Mouse (Mus musculus): ENCODE results near the gene C1qc.

The C1qc gene

GRCm38 (mm10) chr4:136895861-136896260, 3.0 kb upstream of the C1qc start:
- in situ Hi-C loops (cut with MboI) = no loop called here

GRCm38 (mm10) chr4:136894821-136895220, 2.0 kb upstream of the C1qc start:
- in situ Hi-C loops (cut with MboI) = no loop called here

- in situ Hi-C loops (cut with MboI) = no loop called here
Measured at GRCm38 (mm10) chr4:136893691-136894543, 1.1 kb upstream of the C1qc start.

GRCm38 (mm10) chr4:136892371-136892770, 494 bp downstream of the C1qc start:
- in situ Hi-C loops (cut with MboI) = no loop called here

GRCm38 (mm10) chr4:136891115-136891514, 1.8 kb downstream of the C1qc start:
- in situ Hi-C loops (cut with MboI) = no loop called here

- in situ Hi-C loops (cut with MboI) = no loop called here
Measured at GRCm38 (mm10) chr4:136889981-136890380, 2.9 kb downstream of the C1qc start.

- in situ Hi-C loops (cut with MboI) = no loop called here
Measured at GRCm38 (mm10) chr4:136887714-136888113, 5.2 kb downstream of the C1qc start.

GRCm38 (mm10) chr4:136886101-136886500, 6.8 kb downstream of the C1qc start, which contains the start of gene C1qb:
Gene C1qb (minus strand): TSS chr4:136886187.
- in situ Hi-C loops (cut with MboI) = no loop called here

- in situ Hi-C loops (cut with MboI) = no loop called here
Measured at GRCm38 (mm10) chr4:136878601-136879000, 14.3 kb downstream of the C1qc start.

GRCm38 (mm10) chr4:136878171-136878570, 14.7 kb downstream of the C1qc start:
- in situ Hi-C loops (cut with MboI) = no loop called here

- in situ Hi-C loops (cut with MboI) = no loop called here
Measured at GRCm38 (mm10) chr4:136876971-136877370, 15.9 kb downstream of the C1qc start.

GRCm38 (mm10) chr4:136875012-136875411, 17.9 kb downstream of the C1qc start:
- in situ Hi-C loops (cut with MboI) = no loop called here

GRCm38 (mm10) chr4:136868371-136868770, 24.5 kb downstream of the C1qc start:
- in situ Hi-C loops (cut with MboI) = no loop called here

GRCm38 (mm10) chr4:136867690-136868345, 25.0 kb downstream of the C1qc start:
- in situ Hi-C loops (cut with MboI) = no loop called here

GRCm38 (mm10) chr4:136865531-136865930, 27.3 kb downstream of the C1qc start:
- in situ Hi-C loops (cut with MboI) = no loop called here

- in situ Hi-C loops (cut with MboI) = no loop called here
Measured at GRCm38 (mm10) chr4:136864751-136865470, 28.0 kb downstream of the C1qc start.

GRCm38 (mm10) chr4:136863517-136863916, 29.3 kb downstream of the C1qc start:
- in situ Hi-C loops (cut with MboI) = no loop called here

- in situ Hi-C loops (cut with MboI) = no loop called here
Measured at GRCm38 (mm10) chr4:136862411-136862810, 30.5 kb downstream of the C1qc start.

GRCm38 (mm10) chr4:136861806-136862205, 31.1 kb downstream of the C1qc start:
- in situ Hi-C loops (cut with MboI) = no loop called here

GRCm38 (mm10) chr4:136860022-136860421, 32.8 kb downstream of the C1qc start:
- in situ Hi-C loops (cut with MboI) = no loop called here

GRCm38 (mm10) chr4:136855081-136855480, 37.8 kb downstream of the C1qc start:
- in situ Hi-C loops (cut with MboI) = no loop called here

- in situ Hi-C loops (cut with MboI) = no loop called here
Measured at GRCm38 (mm10) chr4:136852989-136853388, 39.9 kb downstream of the C1qc start.
